Mouse (Mus musculus): ENCODE measurements around the gene Zfp628. TPM values are rescaled to one million over a fixed set of nuclear protein-coding genes. Genes with fewer than 3 reads are reported as not detected.
A peak's percentile ranks its signal among the peaks of the same experiment; 100 is the strongest.

Gene Zfp628
- polyA plus RNA-seq, 1 experiment from 2014 or later: 4.3 TPM

DNA sequence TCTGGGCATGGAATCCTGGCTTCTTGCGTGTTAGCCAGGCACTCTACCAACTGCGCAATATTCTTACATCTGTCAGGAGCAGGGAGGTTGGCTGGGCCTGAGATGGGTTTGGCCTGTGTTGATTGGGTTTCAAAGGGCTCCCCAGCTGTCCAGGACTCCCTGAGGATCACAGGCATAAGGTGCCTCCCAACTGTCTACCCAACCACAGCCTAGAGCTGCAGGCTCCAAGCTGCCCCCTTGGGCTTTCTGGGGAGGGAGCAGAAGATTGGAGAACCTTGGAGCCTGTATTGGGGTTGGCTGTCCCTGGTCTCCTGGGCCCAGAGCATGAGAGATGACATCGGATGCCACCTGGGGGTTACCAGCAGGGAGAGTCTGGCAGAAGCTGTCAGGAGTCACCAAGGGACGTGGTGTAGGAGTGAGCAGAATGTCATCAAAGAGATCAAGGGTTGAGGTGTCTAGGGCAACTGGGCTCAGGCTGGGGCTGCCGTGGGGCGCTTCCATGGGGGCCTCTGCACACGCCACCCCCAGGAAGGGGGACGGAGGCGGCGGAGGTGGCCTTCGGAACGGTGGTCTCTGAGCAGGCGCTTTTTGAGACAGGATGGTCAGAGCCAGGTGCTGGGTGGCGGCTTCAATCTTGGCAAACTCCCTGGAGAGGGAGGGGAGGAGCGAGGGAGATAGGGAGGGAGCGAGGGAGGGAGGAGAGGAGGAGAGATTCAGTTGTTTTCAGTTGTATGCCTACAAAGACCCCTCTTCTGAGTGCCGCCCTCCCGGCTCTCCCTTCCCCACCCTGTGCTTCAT, 16.0 kb upstream of the Zfp628 start:
- 21% methylated on average over 16 of the region's 18 CpGs for WGBS
- H3K27me3 ChIP-seq: peaks cover 19% of the 10 kb centered on the region
- peak; percentile 53; the same call in 1 of the 2 replicates for ATAC-seq (ENCODE audit: insufficient number of reproducible peaks, insufficient read depth, low FRiP score, low TSS enrichment)
- peak overlapping the region; percentile 28 for H3K4me3 ChIP-seq
- H3K9ac ChIP-seq: peak overlapping the region; percentile 17; the same call in 1 of the 2 replicates
- H3K4me2 ChIP-seq (replicated peaks): peak overlapping the region; percentile 46
- no peaks in the 10 kb centered on the region for H3K4me1 ChIP-seq
- 0 out of 2 replicates have a peak, but pooled peaks cover 4% of the 10 kb centered on the region for H3K9me3 ChIP-seq
- H3K36me3 ChIP-seq: no peaks in the 10 kb centered on the region
- H3K27ac ChIP-seq: no peak overlapping the region

DNA sequence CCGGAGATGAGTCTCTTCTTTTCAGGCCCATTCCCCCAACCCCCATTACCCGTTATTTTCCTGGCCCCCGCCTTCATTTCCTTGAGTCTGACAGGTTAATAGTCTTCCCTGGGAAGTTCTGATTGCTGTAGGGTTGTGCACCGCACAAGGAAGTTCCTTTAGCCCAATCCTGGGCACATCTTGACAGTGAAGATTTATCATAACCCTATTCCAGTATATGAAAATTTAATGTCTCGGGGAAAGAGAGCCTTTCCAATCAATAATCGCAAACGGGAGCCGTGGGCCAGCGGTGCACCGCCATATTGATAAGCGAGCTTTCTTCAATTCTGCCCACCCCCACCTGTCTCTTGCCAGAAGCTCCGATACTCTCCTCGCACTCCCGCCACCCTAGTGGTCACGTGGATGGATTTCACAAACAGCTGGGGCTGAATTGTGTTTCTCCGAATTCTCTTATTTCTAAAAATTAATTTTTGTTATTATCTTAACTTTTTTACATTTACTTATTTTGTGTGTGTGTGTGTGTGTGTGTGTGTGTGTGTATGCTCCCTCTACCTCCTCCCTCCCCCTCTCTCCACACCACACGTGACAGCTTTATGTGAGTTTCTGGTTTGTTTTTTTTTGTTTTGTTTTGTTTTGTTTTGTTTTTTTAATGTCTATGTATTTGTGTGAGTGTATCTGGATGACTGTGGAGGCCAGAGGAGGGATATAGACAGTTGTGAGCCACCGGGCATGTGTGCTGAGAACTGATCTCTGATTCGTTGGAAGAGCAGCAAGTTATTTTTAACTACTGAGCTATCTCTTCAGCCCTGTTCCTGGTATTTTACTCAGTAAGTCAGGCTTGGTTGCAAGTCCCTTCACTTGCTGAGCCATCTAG, 15.1 kb upstream of the Zfp628 start:
- Histone ChIP-seq H3K4me3 (peak overlapping the region; percentile 28), H3K9me3 (0 out of 2 replicates have a peak, but pooled peaks cover 4% of the 10 kb centered on the region), H3K27me3 (peaks cover 19% of the 10 kb centered on the region), H3K9ac (peak overlapping the region; percentile 17; the same call in 1 of the 2 replicates), H3K27ac (no peak overlapping the region), H3K4me1 (no peaks in the 10 kb centered on the region), H3K36me3 (no peaks in the 10 kb centered on the region), H3K4me2 (replicated peaks) (peak overlapping the region; percentile 46)
- WGBS: 8% methylated on average over 19 of the region's 19 CpGs
- no peak for ATAC-seq (ENCODE audit: insufficient number of reproducible peaks, insufficient read depth, low FRiP score, low TSS enrichment)

DNA sequence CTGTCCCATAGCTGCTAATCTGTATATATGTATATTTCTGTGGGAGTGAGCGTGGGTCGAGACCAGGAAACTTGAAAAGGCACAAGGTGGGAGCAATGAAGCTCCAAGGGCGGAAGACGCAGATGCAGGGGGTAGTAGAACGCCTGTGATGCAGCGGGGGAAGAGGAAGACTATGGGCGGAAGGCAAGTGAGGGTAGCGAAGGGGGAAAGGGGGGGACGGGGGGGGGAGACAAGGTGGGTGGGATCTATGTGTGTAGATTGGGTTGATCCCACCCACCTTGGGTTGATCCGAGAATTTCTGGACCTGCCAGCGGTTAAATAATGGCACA, 14.5 kb upstream of the Zfp628 start:
- Histone ChIP-seq H3K27me3 (peaks cover 19% of the 10 kb centered on the region), H3K9ac (no peak overlapping the region), H3K27ac (no peak overlapping the region), H3K4me2 (replicated peaks) (peak overlapping the region; percentile 46), H3K4me3 (peak overlapping the region; percentile 28; the same call in 1 of the 2 replicates), H3K4me1 (no peaks in the 10 kb centered on the region), H3K36me3 (no peaks in the 10 kb centered on the region), H3K9me3 (0 out of 2 replicates have a peak, but pooled peaks cover 4% of the 10 kb centered on the region)
- no peak for ATAC-seq (ENCODE audit: insufficient number of reproducible peaks, insufficient read depth, low FRiP score, low TSS enrichment)
- 16% methylated on average over 11 of the region's 11 CpGs for WGBS

DNA sequence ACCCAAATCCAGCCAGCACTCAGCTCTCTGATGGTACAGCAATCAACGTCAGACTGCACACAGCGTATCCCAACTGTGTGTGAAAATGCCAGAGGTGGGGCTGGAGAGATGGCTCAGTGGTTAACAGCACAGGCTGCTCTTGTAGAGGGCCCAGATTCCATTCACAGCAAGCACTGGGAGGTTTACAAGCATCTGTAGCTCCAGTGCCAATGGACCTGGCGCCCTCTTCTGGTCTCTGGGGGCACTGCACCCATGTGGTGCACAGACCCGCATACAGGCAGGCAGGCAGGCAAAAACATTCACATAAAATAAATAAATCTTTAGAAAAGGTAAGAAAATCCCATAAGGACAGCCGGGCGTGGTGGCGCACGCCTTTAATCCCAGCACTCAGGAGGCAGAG, 13.8 kb upstream of the Zfp628 start:
- Histone ChIP-seq H3K4me1 (no peaks in the 10 kb centered on the region), H3K36me3 (no peaks in the 10 kb centered on the region), H3K27ac (no peak overlapping the region), H3K9me3 (0 out of 2 replicates have a peak, but pooled peaks cover 4% of the 10 kb centered on the region), H3K27me3 (peaks cover 19% of the 10 kb centered on the region), H3K4me2 (replicated peaks) (no peak overlapping the region), H3K4me3 (no peak overlapping the region), H3K9ac (no peak overlapping the region)
- no peak for ATAC-seq (ENCODE audit: insufficient number of reproducible peaks, insufficient read depth, low FRiP score, low TSS enrichment)
- 42% methylated on average over 8 of the region's 8 CpGs for WGBS

DNA sequence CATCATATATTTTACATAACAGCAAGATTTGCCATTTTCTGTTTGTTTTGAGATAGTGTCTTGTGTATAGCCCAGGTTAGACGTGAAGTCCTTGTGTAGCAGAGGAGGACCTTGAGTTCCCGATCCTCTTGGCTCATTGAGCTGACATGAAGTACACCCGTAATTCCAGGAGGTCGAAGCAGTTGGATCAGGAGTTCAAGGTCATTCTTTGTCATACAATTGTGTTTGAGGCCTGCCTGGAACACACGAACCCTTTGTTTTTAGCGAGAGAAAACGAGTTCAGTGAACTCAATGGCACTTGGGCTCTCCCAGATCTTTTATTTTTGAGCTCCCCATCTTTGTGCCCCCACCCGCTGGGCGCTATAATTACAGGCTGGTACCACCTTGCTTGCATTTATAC, 12.6 kb upstream of the Zfp628 start:
- Histone ChIP-seq H3K9ac (no peak overlapping the region), H3K9me3 (0 out of 2 replicates have a peak, but pooled peaks cover 4% of the 10 kb centered on the region), H3K27me3 (peaks cover 19% of the 10 kb centered on the region), H3K36me3 (no peaks in the 10 kb centered on the region), H3K4me2 (replicated peaks) (no peak overlapping the region), H3K27ac (no peak overlapping the region), H3K4me3 (no peak overlapping the region), H3K4me1 (no peaks in the 10 kb centered on the region)
- ATAC-seq (ENCODE audit: insufficient number of reproducible peaks, insufficient read depth, low FRiP score, low TSS enrichment): no peak
- 78% methylated on average over 9 of the region's 9 CpGs for WGBS

DNA sequence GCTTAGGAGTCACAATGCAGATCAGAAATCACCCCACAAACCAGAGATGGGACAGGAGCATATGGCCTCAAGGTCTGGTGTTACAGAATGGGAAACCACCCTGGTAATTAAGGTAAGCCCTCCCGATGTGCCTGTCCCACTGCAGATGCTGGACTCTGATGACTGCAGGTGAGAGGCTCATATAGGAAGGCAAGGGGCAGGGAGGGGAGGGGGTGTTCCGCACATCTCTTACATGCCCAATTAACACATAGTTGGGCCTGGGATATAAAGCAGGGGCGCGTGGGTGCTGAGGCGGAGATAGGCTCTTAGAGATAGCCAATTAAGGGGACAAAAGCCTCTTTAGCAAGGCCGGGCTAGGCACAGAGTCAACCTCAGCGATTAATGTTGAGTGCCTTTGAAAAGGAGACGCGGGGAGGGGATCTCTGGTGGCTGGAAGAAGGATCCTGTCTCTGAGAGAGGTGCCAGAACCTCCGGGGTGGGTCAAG, 8.5 kb upstream of the Zfp628 start, which contains the start of gene Gm36210:
Gm36210 (minus strand) TSS at position 51 of the 485 bp plus-strand sequence.
- Histone ChIP-seq H3K4me1 (no peaks in the 10 kb centered on the region), H3K9me3 (no peaks in the 10 kb centered on the region), H3K4me3 (no peak within 1 kb of the TSS), H3K36me3 (no peaks in the 10 kb centered on the region), H3K27ac (no peak within 1 kb of the TSS), H3K9ac (no peak within 1 kb of the TSS), H3K27me3 (no peaks in the 10 kb centered on the region), H3K4me2 (replicated peaks) (no peak within 1 kb of the TSS)
- WGBS: 60% methylated on average over 9 of the region's 10 CpGs
- no peak for ATAC-seq (ENCODE audit: insufficient number of reproducible peaks, insufficient read depth, low FRiP score, low TSS enrichment)

DNA sequence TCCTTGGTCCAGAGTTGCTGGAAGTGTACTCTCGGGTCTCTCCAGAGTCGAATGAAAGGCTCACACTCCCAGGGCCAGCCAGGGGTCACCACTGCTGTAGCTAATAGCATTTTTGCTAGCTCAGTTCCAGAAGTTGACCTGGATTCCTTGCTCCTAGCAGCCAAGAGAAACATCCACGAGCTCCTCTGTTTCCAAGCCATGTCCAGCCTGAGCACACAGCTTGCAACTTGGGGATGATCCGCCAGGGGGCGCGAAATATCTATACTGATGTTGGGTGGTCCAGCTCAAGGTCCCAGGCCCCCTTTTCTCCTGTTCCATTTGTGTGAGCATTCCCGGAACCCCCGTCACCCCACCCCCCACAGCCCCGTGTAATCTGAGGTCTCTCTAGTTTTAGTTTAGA, 3.5 kb upstream of the Zfp628 start:
- H3K4me3 ChIP-seq: no peak overlapping the region
- 32% methylated on average over 9 of the region's 9 CpGs for WGBS
- no peak overlapping the region for H3K27ac ChIP-seq
- H3K9ac ChIP-seq: no peak overlapping the region
- H3K9me3 ChIP-seq: no peaks in the 10 kb centered on the region
- H3K27me3 ChIP-seq: no peaks in the 10 kb centered on the region
- peaks cover 7% of the 10 kb centered on the region for H3K4me1 ChIP-seq
- no peak overlapping the region for H3K4me2 ChIP-seq (replicated peaks)
- no peak for ATAC-seq (ENCODE audit: insufficient number of reproducible peaks, insufficient read depth, low FRiP score, low TSS enrichment)
- no peaks in the 10 kb centered on the region for H3K36me3 ChIP-seq

DNA sequence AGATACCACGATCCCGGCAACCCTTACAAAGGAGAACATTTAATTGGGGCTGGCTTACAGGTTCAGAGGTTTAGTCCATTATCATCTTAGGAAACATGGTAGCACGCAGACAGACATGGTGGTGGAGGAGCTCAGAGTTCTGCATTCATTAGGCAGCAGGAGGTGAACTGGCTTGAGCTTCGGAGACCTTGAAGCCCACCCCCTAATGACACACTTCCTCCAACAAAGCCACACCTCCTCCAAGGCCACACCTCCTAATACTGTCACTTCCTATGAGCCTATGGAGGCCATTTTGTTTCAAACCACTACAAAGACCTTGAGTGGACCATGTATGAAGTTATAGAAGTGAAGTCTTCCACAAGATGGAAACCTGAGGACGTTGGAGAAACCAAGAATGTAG, 2.8 kb upstream of the Zfp628 start:
- ATAC-seq (ENCODE audit: insufficient number of reproducible peaks, insufficient read depth, low FRiP score, low TSS enrichment): no peak
- WGBS: 60% methylated on average over 5 of the region's 5 CpGs
- Histone ChIP-seq H3K9ac (no peak overlapping the region), H3K36me3 (0 out of 2 replicates have a peak, but pooled peaks cover 1% of the 10 kb centered on the region), H3K9me3 (no peaks in the 10 kb centered on the region), H3K27ac (no peak overlapping the region), H3K4me1 (peaks cover 14% of the 10 kb centered on the region), H3K4me3 (no peak overlapping the region), H3K27me3 (no peaks in the 10 kb centered on the region), H3K4me2 (replicated peaks) (no peak overlapping the region)

DNA sequence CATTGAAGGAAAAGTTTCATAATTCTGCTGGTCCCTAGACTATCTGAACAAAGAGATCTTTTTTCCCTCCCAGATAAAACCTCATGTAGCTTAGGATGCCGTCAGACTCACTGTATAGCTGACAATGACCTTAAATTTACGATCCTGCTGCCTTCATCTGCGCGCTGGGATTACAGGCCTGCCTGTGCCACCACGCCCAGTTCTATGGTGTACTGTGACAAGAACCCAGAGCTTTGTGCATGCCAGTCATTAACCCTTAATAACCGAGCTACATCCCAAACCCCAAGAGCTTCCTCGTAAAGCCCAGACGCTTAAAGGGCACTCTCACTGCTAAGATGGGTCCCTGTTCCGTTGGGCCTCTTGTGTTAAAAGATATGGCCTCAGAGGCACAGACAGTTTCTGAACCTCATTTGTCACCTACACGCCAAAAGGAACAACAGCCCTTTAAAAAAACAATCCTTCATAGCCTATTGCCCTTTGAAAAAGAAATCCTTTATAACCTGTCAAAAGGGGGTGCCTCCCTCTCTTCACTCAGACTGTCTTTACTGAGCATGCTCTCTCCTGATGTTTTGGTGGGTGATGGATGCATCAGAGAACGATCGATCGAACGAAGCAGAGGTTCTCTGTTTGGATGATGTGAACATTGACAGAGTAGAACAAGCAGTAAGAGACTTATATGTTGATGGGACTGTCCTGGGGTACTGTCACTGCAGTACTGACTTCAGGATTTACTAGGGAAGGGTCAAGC, 826 bp downstream of the Zfp628 start:
- Histone ChIP-seq H3K4me3 (peak overlapping the region; percentile 65), H3K9me3 (no peaks in the 10 kb centered on the region), H3K4me1 (peaks cover 16% of the 10 kb centered on the region), H3K9ac (peak overlapping the region; percentile 83), H3K4me2 (replicated peaks) (peak overlapping the region; percentile 81), H3K27ac (peak overlapping the region; percentile 97), H3K36me3 (peaks cover 36% of the 10 kb centered on the region), H3K27me3 (no peaks in the 10 kb centered on the region)
- 21% methylated on average over 14 of the region's 14 CpGs for WGBS
- no peak for ATAC-seq (ENCODE audit: insufficient number of reproducible peaks, insufficient read depth, low FRiP score, low TSS enrichment)

DNA sequence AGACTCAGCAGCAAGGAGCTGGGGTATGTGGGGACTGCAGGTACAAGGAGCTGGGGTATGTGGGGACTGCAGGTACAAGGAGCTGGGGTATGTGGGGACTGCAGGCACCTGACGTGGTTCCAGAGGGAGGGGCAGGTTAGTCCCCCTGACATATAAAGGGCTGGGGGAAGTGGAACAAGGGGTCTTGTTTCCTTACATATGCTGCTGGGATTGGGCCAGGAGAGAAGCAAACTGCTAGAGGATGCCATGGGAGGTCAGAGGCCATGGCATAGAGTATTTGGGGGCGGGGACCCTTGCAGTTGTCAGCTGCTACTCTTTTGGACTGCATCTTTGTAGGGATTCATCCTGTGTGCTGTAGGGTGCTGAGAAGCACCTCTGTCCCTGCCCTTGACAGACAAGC, 2.5 kb downstream of the Zfp628 start:
- H3K36me3 ChIP-seq: peaks cover 43% of the 10 kb centered on the region
- no peak overlapping the region for H3K4me3 ChIP-seq
- peaks cover 30% of the 10 kb centered on the region for H3K4me1 ChIP-seq
- H3K27me3 ChIP-seq: no peaks in the 10 kb centered on the region
- 88% methylated on average over 2 of the region's 2 CpGs for WGBS
- H3K27ac ChIP-seq: no peak overlapping the region
- H3K4me2 ChIP-seq (replicated peaks): no peak overlapping the region
- no peaks in the 10 kb centered on the region for H3K9me3 ChIP-seq
- no peak overlapping the region for H3K9ac ChIP-seq
- no peak for ATAC-seq (ENCODE audit: insufficient number of reproducible peaks, insufficient read depth, low FRiP score, low TSS enrichment)

DNA sequence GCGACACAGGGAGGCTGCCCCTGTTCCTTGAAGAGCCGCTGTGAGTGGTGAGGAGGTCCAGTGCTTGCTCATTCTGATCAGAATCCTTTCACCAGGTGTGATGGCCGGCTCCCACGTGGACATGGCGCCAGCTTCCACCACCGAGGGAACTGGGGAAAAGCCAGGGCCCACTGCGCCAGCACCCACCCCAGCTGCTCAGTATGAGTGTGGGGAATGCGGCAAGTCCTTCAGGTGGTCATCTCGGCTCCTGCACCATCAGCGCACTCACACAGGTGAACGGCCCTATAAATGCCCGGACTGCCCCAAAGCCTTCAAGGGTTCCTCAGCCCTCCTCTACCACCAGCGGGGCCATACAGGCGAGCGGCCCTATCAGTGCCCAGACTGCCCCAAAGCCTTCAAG, 3.7 kb downstream of the Zfp628 start:
- no peak overlapping the region for H3K4me3 ChIP-seq
- no peak overlapping the region for H3K9ac ChIP-seq
- H3K4me1 ChIP-seq: peaks cover 42% of the 10 kb centered on the region
- no peak overlapping the region for H3K27ac ChIP-seq
- WGBS: 95% methylated on average over 15 of the region's 15 CpGs
- H3K9me3 ChIP-seq: no peaks in the 10 kb centered on the region
- no peak overlapping the region for H3K4me2 ChIP-seq (replicated peaks)
- H3K36me3 ChIP-seq: peaks cover 43% of the 10 kb centered on the region
- H3K27me3 ChIP-seq: no peaks in the 10 kb centered on the region
- ATAC-seq (ENCODE audit: insufficient number of reproducible peaks, insufficient read depth, low FRiP score, low TSS enrichment): no peak

Data from embryonic facial prominence, embryonic 12.5 days (tissue).